Mouse (Mus musculus) cerebellum, postnatal 36 days (tissue): Measurements from ENCODE around the gene Abhd16a.

Source experiments
- DNase-seq, 2 experiments: peaks; one replicate each; pipeline ENCODE4 v3.0.0; 2021 to 2022; ENCODE audit warnings: mixed read lengths in 2 of 2

The Abhd16a gene

GRCm38 (mm10) chr17:35088151-35088550, 912 bp upstream of the Abhd16a start:
- DNase-seq: no peak

- DNase-seq: peak; percentile 82 to 85
Measured at GRCm38 (mm10) chr17:35090166-35090932, 1.3 kb downstream of the Abhd16a start.

- no peak for DNase-seq
Measured at GRCm38 (mm10) chr17:35092403-35093198, 3.5 kb downstream of the Abhd16a start.

GRCm38 (mm10) chr17:35094475-35095365, 5.7 kb downstream of the Abhd16a start:
- DNase-seq: no peak

GRCm38 (mm10) chr17:35096597-35096996, 7.5 kb downstream of the Abhd16a start:
- no peak for DNase-seq

GRCm38 (mm10) chr17:35097164-35097655, 8.1 kb downstream of the Abhd16a start:
- DNase-seq: peak; percentile 72 to 74

- no peak for DNase-seq
Measured at GRCm38 (mm10) chr17:35100196-35100765, 11.2 kb downstream of the Abhd16a start.

- DNase-seq: no peak
Measured at GRCm38 (mm10) chr17:35101161-35101560, 12.1 kb downstream of the Abhd16a start.

- no peak for DNase-seq
Measured at GRCm38 (mm10) chr17:35102299-35102698, 13.2 kb downstream of the Abhd16a start.

GRCm38 (mm10) chr17:35103221-35103690, 14.2 kb downstream of the Abhd16a start:
- DNase-seq: no peak

- DNase-seq: no peak
Measured at GRCm38 (mm10) chr17:35104079-35104478, 15.0 kb downstream of the Abhd16a start.

GRCm38 (mm10) chr17:35104754-35105153, 15.7 kb downstream of the Abhd16a start:
- no peak for DNase-seq

- DNase-seq: peak; percentile 68 to 69
Measured at GRCm38 (mm10) chr17:35105740-35106389, 16.8 kb downstream of the Abhd16a start.

GRCm38 (mm10) chr17:35106522-35106921, 17.5 kb downstream of the Abhd16a start:
- no peak for DNase-seq

GRCm38 (mm10) chr17:35108097-35108496, 19.0 kb downstream of the Abhd16a start, which contains the start of gene Ly6g5c:
Gene Ly6g5c, plus strand, starts transcription at chr17:35108279.
- peak; percentile 54 to 58 for DNase-seq

GRCm38 (mm10) chr17:35111774-35112173, 22.7 kb downstream of the Abhd16a start:
- DNase-seq: no peak

GRCm38 (mm10) chr17:35115046-35116019, 26.3 kb downstream of the Abhd16a start, which contains the start of gene Ly6g5b:
Gene Ly6g5b, minus strand, starts transcription at chr17:35115428.
- no peak for DNase-seq

GRCm38 (mm10) chr17:35120745-35121142, 31.7 kb downstream of the Abhd16a start:
- DNase-seq: peak in 1 of 2 experiments; percentile 55

- peak; percentile 94 to 97 for DNase-seq
Measured at GRCm38 (mm10) chr17:35121143-35121799, 32.2 kb downstream of the Abhd16a start, which contains the start of gene Gpank1. Gene Gpank1, plus strand, starts transcription at chr17:35121455.
